Comparison of ENCODE assay signal across 7 mouse cellular contexts in genomic region chr12:3807548-3808395, GRCm38 (mm10). TPM values are rescaled to one million over a fixed set of nuclear protein-coding genes. Genes with fewer than 3 reads are reported as not detected.
DNase-seq lines count a peak whose midpoint lies in the region; ATAC-seq lines count a peak whose summit lies in the region.

No protein-coding gene starts in this region.

- under 1% methylated on average over 33 of the region's 105 CpGs for WGBS in hindbrain, embryonic 16.5 days
- WGBS in limb, embryonic 12.5 days, result under 1% methylated on average over 55 of the region's 105 CpGs
- WGBS in midbrain, embryonic 14.5 days, result under 1% methylated on average over 61 of the region's 105 CpGs

- H3K36me3 ChIP-seq in hindbrain, embryonic 16.5 days (ENCODE audit: control insufficient read depth, insufficient read depth, low read length), result no peaks in the 10 kb centered on the region
- no peaks in the 10 kb centered on the region for H3K36me3 ChIP-seq in limb, embryonic 12.5 days
- H3K36me3 ChIP-seq in midbrain, embryonic 14.5 days (ENCODE audit: control insufficient read depth, insufficient read depth, low read length), result no peaks in the 10 kb centered on the region

- H3K27me3 ChIP-seq in hindbrain, embryonic 16.5 days (replicated peaks; ENCODE audit: control insufficient read depth, insufficient read depth, low read length), result no peaks in the 10 kb centered on the region
- H3K27me3 ChIP-seq in limb, embryonic 12.5 days, result peaks cover 15% of the 10 kb centered on the region
- H3K27me3 ChIP-seq in midbrain, embryonic 14.5 days (ENCODE audit: control insufficient read depth, insufficient read depth, low read length), result no peaks in the 10 kb centered on the region

- ATAC-seq in hindbrain, embryonic 16.5 days, result peak; percentile 29
- ATAC-seq in limb, embryonic 12.5 days (ENCODE audit: insufficient number of reproducible peaks, insufficient read depth, low FRiP score, low TSS enrichment, low read depth), result peak; percentile 29
- ATAC-seq in midbrain, embryonic 14.5 days (ENCODE audit: low FRiP score, low TSS enrichment), result peak; percentile 53

- H3K4me1 ChIP-seq in hindbrain, embryonic 16.5 days (ENCODE audit: control insufficient read depth, insufficient read depth, low read depth, low read length), result peaks cover 46% of the 10 kb centered on the region
- peaks cover 53% of the 10 kb centered on the region for H3K4me1 ChIP-seq in limb, embryonic 12.5 days (replicated peaks)
- H3K4me1 ChIP-seq in midbrain, embryonic 14.5 days (ENCODE audit: control insufficient read depth, insufficient read depth, low read length), result peaks cover 22% of the 10 kb centered on the region; the same call in 1 of the 2 replicates

- H3K4me3 ChIP-seq in hindbrain, embryonic 16.5 days (ENCODE audit: low read length), result peak overlapping the region; percentile 90
- peak overlapping the region; percentile 92 for H3K4me3 ChIP-seq in limb, embryonic 12.5 days (replicated peaks)
- H3K4me3 ChIP-seq in midbrain, embryonic 14.5 days (replicated peaks; ENCODE audit: low read depth, low read length), result peak overlapping the region; percentile 73

- peak overlapping the region; percentile 82 for H3K4me2 ChIP-seq in hindbrain, embryonic 16.5 days (ENCODE audit: low read length)
- H3K4me2 ChIP-seq in limb, embryonic 12.5 days, result peak overlapping the region; percentile 80
- peak overlapping the region; percentile 73 for H3K4me2 ChIP-seq in midbrain, embryonic 14.5 days (ENCODE audit: low read length)

- peak overlapping the region; percentile 95 for H3K27ac ChIP-seq in hindbrain, embryonic 16.5 days (ENCODE audit: low read depth, low read length)
- H3K27ac ChIP-seq in limb, embryonic 12.5 days, result peak overlapping the region; percentile 94
- H3K27ac ChIP-seq in midbrain, embryonic 14.5 days (replicated peaks; ENCODE audit: low read depth, low read length), result peak overlapping the region; percentile 90

- peak; percentile 63 for DNase-seq in Muller cell, postnatal 12 days (ENCODE audit: inconsistent ontology term)
- DNase-seq in c-Kit-positive CD71-negative TER-119-negative erythroid progenitor cells, embryonic 14.5 days (ENCODE audit: low read depth), result peak; percentile 12
- DNase-seq in frontal cortex, postnatal 14 days (ENCODE audit: low spot score in 2 of 2), result peak; percentile 57 to 67
- DNase-seq in midbrain, embryonic 14.5 days, result peak; percentile 75
- peak; percentile 34 to 75 for DNase-seq in spleen, postnatal 4 days (ENCODE audit: low spot score in 2 of 2)

- H3K9ac ChIP-seq in hindbrain, embryonic 16.5 days (ENCODE audit: low read depth, low read length), result peak overlapping the region; percentile 94
- H3K9ac ChIP-seq in limb, embryonic 12.5 days (replicated peaks), result peak overlapping the region; percentile 96
- H3K9ac ChIP-seq in midbrain, embryonic 14.5 days (replicated peaks; ENCODE audit: low read length), result peak overlapping the region; percentile 89

- H3K9me3 ChIP-seq in hindbrain, embryonic 16.5 days (ENCODE audit: control insufficient read depth, low read length), result no peaks in the 10 kb centered on the region
- no peaks in the 10 kb centered on the region for H3K9me3 ChIP-seq in limb, embryonic 12.5 days
- H3K9me3 ChIP-seq in midbrain, embryonic 14.5 days (ENCODE audit: control insufficient read depth, low read length), result no peaks in the 10 kb centered on the region

RNA-seq across cellular contexts. Expression of gene Dnmt3a, which starts 2.0 kb away (rescaled TPM):
- polyA plus RNA-seq in hindbrain, embryonic 16.5 days (2015; fragmentation: Nextera tagmentation; extraction: Ambion mirVana), result 94.1 and 104 TPM in 2 replicates
- 260 and 282 TPM in 2 replicates for polyA plus RNA-seq in limb, embryonic 12.5 days (2016; fragmentation: Nextera tagmentation; extraction: Ambion mirVana)
- 53.9 and 65.3 TPM in 2 replicates for polyA plus RNA-seq in midbrain, embryonic 14.5 days (2014; fragmentation: Nextera tagmentation; extraction: Ambion mirVana)

Comparison
In these comparisons a context has a peak if more than half of its experiments do, and no peak if none do; other contexts are left out.
1. Peak in every context shown above with its lines: DNase-seq, ATAC-seq, H3K4me3 ChIP-seq and H3K27ac ChIP-seq.
2. DNase-seq: peak in every context shown above with its lines; median percentile 75 in midbrain, embryonic 14.5 days; 63 in Muller cell, postnatal 12 days; 62 in frontal cortex, postnatal 14 days; 54 in spleen, postnatal 4 days; 12 in c-Kit-positive CD71-negative TER-119-negative erythroid progenitor cells, embryonic 14.5 days.